Mouse (Mus musculus): Measurements from ENCODE around the gene Scai. TPM values are rescaled to one million over a fixed set of nuclear protein-coding genes. Genes with fewer than 3 reads are reported as not detected.

The Scai gene
- polyA plus RNA-seq, 1 experiment, result 4.8 TPM

DNA sequence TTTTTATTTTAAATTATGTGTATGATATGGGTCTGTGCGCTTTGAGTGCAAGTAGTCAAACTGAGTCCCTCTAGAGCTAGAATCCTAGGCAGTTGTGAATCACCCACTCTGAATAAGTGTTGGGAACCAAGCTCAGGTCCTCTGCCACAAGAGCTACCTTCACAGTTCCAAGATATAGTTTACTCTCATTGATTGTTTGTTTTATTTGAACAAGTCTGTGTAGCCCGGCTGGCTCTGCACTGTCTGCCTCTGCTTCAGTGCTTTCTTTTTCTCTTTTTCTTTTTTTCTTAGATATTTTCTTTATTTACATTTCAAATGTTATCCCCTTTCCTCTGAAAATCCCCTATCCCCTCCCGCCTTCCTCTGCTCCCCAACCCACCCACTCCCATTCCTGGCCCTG is 28.5 kb upstream of the Scai start:
- TF ChIP-seq POLR2A (IDR thresholded peaks at IDR 0.05; ENCODE audit: control insufficient read depth, extremely low read depth, insufficient read depth, low read length, poor library complexity) (no peak), CTCF (IDR thresholded peaks at IDR 0.05; ENCODE audit: borderline replicate concordance, control insufficient read depth, extremely low read depth, insufficient read depth, low read length, poor library complexity) (no peak)
- Histone ChIP-seq H3K4me3 (ENCODE audit: control insufficient read depth, insufficient read depth, low read length) (no peak overlapping the region), H3K4me1 (replicated peaks; ENCODE audit: control insufficient read depth, insufficient read depth, low read length) (no peaks in the 10 kb centered on the region), H3K27ac (ENCODE audit: control insufficient read depth, insufficient read depth, low read length) (no peak overlapping the region), H3K27me3 (ENCODE audit: control insufficient read depth, insufficient read depth, low read length) (no peaks in the 10 kb centered on the region), H3K36me3 (ENCODE audit: control insufficient read depth, insufficient read depth, low read length) (no peaks in the 10 kb centered on the region)
- DNase-seq, result no peak
- 97% methylated on average over 3 of the region's 3 CpGs for WGBS

DNA sequence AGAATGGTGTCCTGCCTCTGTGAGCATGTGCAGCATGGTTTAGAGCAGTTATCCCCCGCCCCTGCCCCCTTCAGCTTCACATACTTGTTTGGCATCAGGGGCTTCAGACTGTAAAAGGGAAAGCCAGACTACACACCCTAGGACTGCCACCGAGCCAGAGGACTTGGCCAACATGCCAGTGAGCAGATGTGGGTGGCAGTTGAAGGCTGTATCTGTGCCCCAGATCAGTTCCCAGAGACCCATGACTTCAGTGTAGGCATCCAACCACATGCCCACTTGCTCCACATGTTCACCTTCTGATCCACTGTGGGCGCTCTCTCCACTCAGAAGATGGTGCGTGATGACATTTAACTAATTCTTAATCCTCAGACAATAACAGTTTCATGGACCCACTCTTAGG is 26.6 kb upstream of the Scai start:
- Histone ChIP-seq H3K4me3 (ENCODE audit: control insufficient read depth, insufficient read depth, low read length) (no peak overlapping the region), H3K27ac (ENCODE audit: control insufficient read depth, insufficient read depth, low read length) (no peak overlapping the region), H3K27me3 (ENCODE audit: control insufficient read depth, insufficient read depth, low read length) (no peaks in the 10 kb centered on the region), H3K36me3 (ENCODE audit: control insufficient read depth, insufficient read depth, low read length) (no peaks in the 10 kb centered on the region), H3K4me1 (replicated peaks; ENCODE audit: control insufficient read depth, insufficient read depth, low read length) (no peaks in the 10 kb centered on the region)
- no peak for TF ChIP-seq CTCF (IDR thresholded peaks at IDR 0.05; ENCODE audit: borderline replicate concordance, control insufficient read depth, extremely low read depth, insufficient read depth, low read length, poor library complexity)
- DNase-seq, result no peak
- 85% methylated on average over 4 of the region's 4 CpGs for WGBS

DNA sequence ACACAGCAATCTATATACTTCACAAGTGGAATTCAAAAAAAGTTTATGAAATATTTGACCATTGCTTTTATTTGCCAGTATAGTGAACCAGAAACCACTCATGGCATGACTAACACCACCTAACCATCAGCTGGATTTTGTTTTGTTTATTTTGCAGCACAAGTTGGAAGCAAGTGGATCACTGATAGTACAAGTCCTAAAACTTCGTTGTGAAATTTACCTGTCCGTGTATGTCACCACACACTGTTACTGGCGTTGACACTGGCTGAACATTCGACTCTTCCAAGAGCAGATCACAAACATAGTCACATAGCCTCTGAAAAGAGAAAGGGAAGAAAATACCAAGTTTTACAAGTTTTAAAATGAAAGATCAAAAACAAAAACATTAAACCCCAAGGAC is 20.2 kb upstream of the Scai start:
- no peak overlapping the region for H3K27ac ChIP-seq (ENCODE audit: control insufficient read depth, insufficient read depth, low read length)
- H3K4me3 ChIP-seq (ENCODE audit: control insufficient read depth, insufficient read depth, low read length), result no peak overlapping the region
- H3K4me1 ChIP-seq (replicated peaks; ENCODE audit: control insufficient read depth, insufficient read depth, low read length), result no peaks in the 10 kb centered on the region
- 95% methylated on average over 4 of the region's 4 CpGs for WGBS
- DNase-seq, result no peak
- no peaks in the 10 kb centered on the region for H3K27me3 ChIP-seq (ENCODE audit: control insufficient read depth, insufficient read depth, low read length)
- H3K36me3 ChIP-seq (ENCODE audit: control insufficient read depth, insufficient read depth, low read length), result peaks cover 4% of the 10 kb centered on the region
- no peak for TF ChIP-seq POLR2A (IDR thresholded peaks at IDR 0.05; ENCODE audit: control insufficient read depth, extremely low read depth, insufficient read depth, low read length, poor library complexity)
- no peak for TF ChIP-seq CTCF (IDR thresholded peaks at IDR 0.05; ENCODE audit: borderline replicate concordance, control insufficient read depth, extremely low read depth, insufficient read depth, low read length, poor library complexity)

DNA sequence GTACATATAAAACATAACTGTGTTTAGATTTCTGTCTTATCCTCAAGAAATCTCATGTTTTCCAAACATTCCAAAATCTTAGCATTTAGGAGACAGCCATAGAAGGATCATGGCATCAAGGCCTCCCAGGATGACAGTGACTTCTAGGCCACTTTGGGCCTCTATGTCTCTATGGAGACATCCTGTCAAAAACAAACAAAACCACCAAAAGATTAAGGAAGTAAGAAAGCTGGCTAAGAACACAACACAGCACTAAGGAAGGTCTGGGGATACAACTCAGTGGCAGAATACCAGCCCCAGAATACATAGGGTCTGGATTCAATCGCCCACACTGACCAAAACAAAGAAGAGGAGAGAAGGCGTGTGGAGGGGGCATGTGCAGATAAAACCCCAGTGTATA is 12.8 kb upstream of the Scai start:
- DNase-seq, result no peak
- H3K27me3 ChIP-seq (ENCODE audit: control insufficient read depth, insufficient read depth, low read length), result no peaks in the 10 kb centered on the region
- WGBS, result 91% methylated on average over 2 of the region's 2 CpGs
- H3K36me3 ChIP-seq (ENCODE audit: control insufficient read depth, insufficient read depth, low read length), result peaks cover 20% of the 10 kb centered on the region; the same call in 1 of the 2 replicates
- TF ChIP-seq CTCF (IDR thresholded peaks at IDR 0.05; ENCODE audit: borderline replicate concordance, control insufficient read depth, extremely low read depth, insufficient read depth, low read length, poor library complexity) (no peak), POLR2A (IDR thresholded peaks at IDR 0.05; ENCODE audit: control insufficient read depth, extremely low read depth, insufficient read depth, low read length, poor library complexity) (no peak)
- H3K27ac ChIP-seq (ENCODE audit: control insufficient read depth, insufficient read depth, low read length), result no peak overlapping the region
- no peaks in the 10 kb centered on the region for H3K4me1 ChIP-seq (replicated peaks; ENCODE audit: control insufficient read depth, insufficient read depth, low read length)
- H3K4me3 ChIP-seq (ENCODE audit: control insufficient read depth, insufficient read depth, low read length), result no peak overlapping the region

DNA sequence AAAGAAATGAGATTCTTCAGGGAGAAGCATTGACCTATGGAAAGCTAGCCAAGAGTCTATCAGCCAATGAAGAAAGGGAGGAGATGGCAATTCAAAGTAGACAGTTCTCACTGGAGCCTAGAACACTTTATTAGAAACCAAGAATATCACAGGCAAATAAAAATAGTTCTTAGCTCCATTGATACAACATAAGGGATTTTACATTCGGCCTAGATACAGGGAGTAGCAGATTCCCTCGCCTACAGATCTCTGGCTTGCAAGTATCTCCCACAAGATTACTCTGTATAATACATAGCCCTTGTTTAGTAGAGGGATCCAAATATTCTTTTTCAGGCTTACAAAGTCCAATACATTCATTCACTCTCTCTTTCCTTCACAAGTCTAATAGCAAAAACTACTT is 4.3 kb upstream of the Scai start:
- no peak overlapping the region for H3K27ac ChIP-seq (ENCODE audit: control insufficient read depth, insufficient read depth, low read length)
- H3K36me3 ChIP-seq (ENCODE audit: control insufficient read depth, insufficient read depth, low read length), result peaks cover 15% of the 10 kb centered on the region
- 100% methylated on average over 2 of the region's 2 CpGs for WGBS
- H3K4me3 ChIP-seq (ENCODE audit: control insufficient read depth, insufficient read depth, low read length), result no peak overlapping the region
- no peak for TF ChIP-seq POLR2A (IDR thresholded peaks at IDR 0.05; ENCODE audit: control insufficient read depth, extremely low read depth, insufficient read depth, low read length, poor library complexity)
- TF ChIP-seq CTCF (IDR thresholded peaks at IDR 0.05; ENCODE audit: borderline replicate concordance, control insufficient read depth, extremely low read depth, insufficient read depth, low read length, poor library complexity), result no peak
- DNase-seq, result no peak
- no peaks in the 10 kb centered on the region for H3K27me3 ChIP-seq (ENCODE audit: control insufficient read depth, insufficient read depth, low read length)
- H3K4me1 ChIP-seq (replicated peaks; ENCODE audit: control insufficient read depth, insufficient read depth, low read length), result no peaks in the 10 kb centered on the region

DNA sequence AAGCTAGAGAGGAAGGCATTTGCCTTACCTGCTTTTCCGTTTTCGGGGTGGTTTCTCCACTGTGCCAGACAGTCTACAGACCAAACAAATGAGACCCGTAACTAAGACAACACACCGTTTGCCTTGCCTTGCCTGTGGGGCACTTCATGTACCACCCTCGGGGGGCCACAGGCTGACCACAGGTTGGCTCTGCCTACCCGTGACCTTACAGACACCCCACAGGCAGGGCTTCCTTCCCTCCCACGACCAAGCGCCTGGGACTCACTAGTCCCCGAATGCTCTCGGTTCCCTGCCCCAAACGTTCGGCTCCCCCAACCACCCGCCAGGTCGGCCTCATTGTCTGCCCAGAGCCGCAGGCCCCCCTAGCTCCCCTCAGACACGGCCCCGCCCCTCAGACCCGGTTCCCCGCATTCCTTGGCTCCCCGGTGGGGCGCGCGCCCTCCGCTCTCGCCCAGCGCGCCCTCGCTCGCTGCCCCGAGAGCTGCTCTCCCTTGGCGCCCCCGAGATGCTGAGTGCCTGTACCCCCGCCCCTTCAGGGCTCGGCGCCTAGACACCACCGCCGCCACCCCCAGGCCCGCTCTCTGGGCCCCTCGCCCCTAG is 473 bp downstream of the Scai start:
- no peaks in the 10 kb centered on the region for H3K27me3 ChIP-seq (ENCODE audit: control insufficient read depth, insufficient read depth, low read length)
- DNase-seq, result peak; percentile 77
- 1% methylated on average over 39 of the region's 39 CpGs for WGBS
- H3K27ac ChIP-seq (ENCODE audit: control insufficient read depth, insufficient read depth, low read length), result peak overlapping the region; percentile 67
- peak overlapping the region; percentile 69 for H3K4me3 ChIP-seq (ENCODE audit: control insufficient read depth, insufficient read depth, low read length)
- peaks cover 4% of the 10 kb centered on the region; the same call in 1 of the 2 replicates for H3K4me1 ChIP-seq (replicated peaks; ENCODE audit: control insufficient read depth, insufficient read depth, low read length)
- TF ChIP-seq POLR2A (IDR thresholded peaks at IDR 0.05; ENCODE audit: control insufficient read depth, extremely low read depth, insufficient read depth, low read length, poor library complexity) (no peak), CTCF (IDR thresholded peaks at IDR 0.05; ENCODE audit: borderline replicate concordance, control insufficient read depth, extremely low read depth, insufficient read depth, low read length, poor library complexity) (no peak)
- H3K36me3 ChIP-seq (ENCODE audit: control insufficient read depth, insufficient read depth, low read length), result no peaks in the 10 kb centered on the region

DNA sequence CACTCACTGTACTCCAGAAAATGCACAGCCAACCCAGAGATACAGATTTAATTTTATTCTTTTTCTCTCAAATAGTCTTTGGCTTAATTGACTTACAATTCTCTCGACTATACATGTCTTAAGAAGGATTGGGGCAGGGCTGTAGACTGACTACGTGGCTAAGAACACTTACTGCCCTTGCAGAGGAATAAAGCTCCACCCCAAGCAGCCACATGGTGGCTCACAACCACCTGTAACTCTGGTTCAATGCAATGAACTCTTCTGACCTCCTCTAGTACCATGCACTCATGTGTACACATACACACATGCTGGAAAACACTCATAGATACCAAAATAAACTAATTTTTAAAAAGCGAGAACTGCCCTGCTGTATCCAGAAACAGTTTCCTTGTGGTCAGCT is 4.6 kb downstream of the Scai start:
- no peak overlapping the region for H3K4me3 ChIP-seq (ENCODE audit: control insufficient read depth, insufficient read depth, low read length)
- 68% methylated on average over 3 of the region's 3 CpGs for WGBS
- H3K27ac ChIP-seq (ENCODE audit: control insufficient read depth, insufficient read depth, low read length), result no peak overlapping the region
- peaks cover 4% of the 10 kb centered on the region; the same call in 1 of the 2 replicates for H3K4me1 ChIP-seq (replicated peaks; ENCODE audit: control insufficient read depth, insufficient read depth, low read length)
- no peaks in the 10 kb centered on the region for H3K36me3 ChIP-seq (ENCODE audit: control insufficient read depth, insufficient read depth, low read length)
- no peaks in the 10 kb centered on the region for H3K27me3 ChIP-seq (ENCODE audit: control insufficient read depth, insufficient read depth, low read length)
- DNase-seq, result peak; percentile 5
- TF ChIP-seq POLR2A (IDR thresholded peaks at IDR 0.05; ENCODE audit: control insufficient read depth, extremely low read depth, insufficient read depth, low read length, poor library complexity) (no peak), CTCF (IDR thresholded peaks at IDR 0.05; ENCODE audit: borderline replicate concordance, control insufficient read depth, extremely low read depth, insufficient read depth, low read length, poor library complexity) (no peak)

All from thymus, adult 2 months (tissue).